Mouse (Mus musculus): ENCODE measurements around the gene Zswim2. TPM values are rescaled to one million over a fixed set of nuclear protein-coding genes. Genes with fewer than 3 reads are reported as not detected.
"Not testable (repeated sequence)": the region's sequence is repeated elsewhere in the genome, so short reads cannot be mapped to it uniquely, and the experiment has no call there.

Gene Zswim2
- not detected for total RNA-seq (2021)
- long read RNA-seq, experiment 1: 0 reads
- long read RNA-seq, experiment 2: 0 reads

DNA sequence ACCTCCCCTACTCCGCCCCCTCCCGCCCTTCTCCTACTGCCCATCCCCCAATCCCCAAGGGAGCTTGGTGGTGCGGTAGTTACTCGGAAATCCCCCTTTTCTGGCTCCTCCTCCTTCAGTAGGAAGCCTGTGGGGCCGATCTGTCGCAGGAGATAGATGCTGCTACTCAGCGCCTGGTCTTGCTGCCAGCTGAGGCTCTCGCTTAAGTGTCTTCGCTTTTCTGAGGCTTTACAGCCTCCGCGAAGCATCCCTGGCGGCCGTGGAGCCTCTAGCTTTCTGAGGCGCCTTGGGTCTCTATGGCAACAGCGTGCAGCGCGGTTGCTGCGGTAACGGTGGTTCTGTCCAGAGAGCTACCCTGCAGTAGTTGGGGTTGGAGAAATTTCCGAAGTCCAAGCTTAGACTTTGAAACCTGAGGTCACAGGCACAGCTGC is at the start of gene Zswim2:
TSS of gene Zswim2 (minus strand) at position 298 of the 431 bp plus-strand sequence.
- peak; percentile 36 for DNase-seq

DNA sequence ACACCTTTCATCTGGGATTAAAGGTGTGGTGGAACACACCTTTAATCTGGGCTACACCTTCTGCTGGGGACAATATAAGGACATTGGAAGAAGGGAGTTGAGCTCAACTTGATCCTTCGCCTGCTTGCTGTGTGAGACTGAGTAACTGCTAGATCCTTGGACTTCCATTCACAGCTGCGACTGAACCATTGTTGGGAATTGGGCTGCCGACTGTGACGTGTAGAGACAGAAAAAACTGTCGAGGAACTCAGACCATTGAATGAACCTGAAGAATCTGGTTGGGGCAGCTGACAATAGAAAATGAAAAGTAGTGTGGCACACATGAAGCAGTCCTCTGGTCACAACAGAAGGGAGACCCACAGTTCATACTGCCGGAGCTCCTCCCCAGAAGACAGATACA is 49.2 kb upstream of the Zswim2 start, which contains the start of gene Gm13691:
TSS of gene Gm13691 (plus strand) at position 301 of the 400 bp plus-strand sequence.
- DNase-seq: not testable (repeated sequence)

DNA sequence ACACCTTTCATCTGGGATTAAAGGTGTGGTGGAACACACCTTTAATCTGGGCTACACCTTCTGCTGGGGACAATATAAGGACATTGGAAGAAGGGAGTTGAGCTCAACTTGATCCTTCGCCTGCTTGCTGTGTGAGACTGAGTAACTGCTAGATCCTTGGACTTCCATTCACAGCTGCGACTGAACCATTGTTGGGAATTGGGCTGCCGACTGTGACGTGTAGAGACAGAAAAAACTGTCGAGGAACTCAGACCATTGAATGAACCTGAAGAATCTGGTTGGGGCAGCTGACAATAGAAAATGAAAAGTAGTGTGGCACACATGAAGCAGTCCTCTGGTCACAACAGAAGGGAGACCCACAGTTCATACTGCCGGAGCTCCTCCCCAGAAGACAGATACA is 43.4 kb upstream of the Zswim2 start, which contains the start of gene Gm13697:
TSS of gene Gm13697 (plus strand) at position 301 of the 400 bp plus-strand sequence.
- not testable (repeated sequence) for DNase-seq

GRCm38 (mm10) chr2:83978633-83979032 is 37.6 kb upstream of the Zswim2 start, which contains the start of gene Gm13694:
Gene Gm13694 (plus strand): TSS chr2:83978933.
- DNase-seq: not testable (repeated sequence)

- not testable (repeated sequence) for DNase-seq
These were observed 31.8 kb upstream of the Zswim2 start, which contains the start of gene Gm13696 for GRCm38 (mm10) chr2:83972823-83973222. Gene Gm13696 (plus strand): TSS chr2:83973123.

GRCm38 (mm10) chr2:83967013-83967412 is 26.0 kb upstream of the Zswim2 start, which contains the start of gene Gm13695:
Gene Gm13695 (plus strand): TSS chr2:83967313.
- not testable (repeated sequence) for DNase-seq

DNA sequence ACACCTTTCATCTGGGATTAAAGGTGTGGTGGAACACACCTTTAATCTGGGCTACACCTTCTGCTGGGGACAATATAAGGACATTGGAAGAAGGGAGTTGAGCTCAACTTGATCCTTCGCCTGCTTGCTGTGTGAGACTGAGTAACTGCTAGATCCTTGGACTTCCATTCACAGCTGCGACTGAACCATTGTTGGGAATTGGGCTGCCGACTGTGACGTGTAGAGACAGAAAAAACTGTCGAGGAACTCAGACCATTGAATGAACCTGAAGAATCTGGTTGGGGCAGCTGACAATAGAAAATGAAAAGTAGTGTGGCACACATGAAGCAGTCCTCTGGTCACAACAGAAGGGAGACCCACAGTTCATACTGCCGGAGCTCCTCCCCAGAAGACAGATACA is 20.2 kb upstream of the Zswim2 start, which contains the start of gene Gm13693:
TSS of gene Gm13693 (plus strand) at position 301 of the 400 bp plus-strand sequence.
- not testable (repeated sequence) for DNase-seq

DNA sequence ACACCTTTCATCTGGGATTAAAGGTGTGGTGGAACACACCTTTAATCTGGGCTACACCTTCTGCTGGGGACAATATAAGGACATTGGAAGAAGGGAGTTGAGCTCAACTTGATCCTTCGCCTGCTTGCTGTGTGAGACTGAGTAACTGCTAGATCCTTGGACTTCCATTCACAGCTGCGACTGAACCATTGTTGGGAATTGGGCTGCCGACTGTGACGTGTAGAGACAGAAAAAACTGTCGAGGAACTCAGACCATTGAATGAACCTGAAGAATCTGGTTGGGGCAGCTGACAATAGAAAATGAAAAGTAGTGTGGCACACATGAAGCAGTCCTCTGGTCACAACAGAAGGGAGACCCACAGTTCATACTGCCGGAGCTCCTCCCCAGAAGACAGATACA is 14.4 kb upstream of the Zswim2 start, which contains the start of gene Gm13698:
TSS of gene Gm13698 (plus strand) at position 301 of the 400 bp plus-strand sequence.
- not testable (repeated sequence) for DNase-seq

DNA sequence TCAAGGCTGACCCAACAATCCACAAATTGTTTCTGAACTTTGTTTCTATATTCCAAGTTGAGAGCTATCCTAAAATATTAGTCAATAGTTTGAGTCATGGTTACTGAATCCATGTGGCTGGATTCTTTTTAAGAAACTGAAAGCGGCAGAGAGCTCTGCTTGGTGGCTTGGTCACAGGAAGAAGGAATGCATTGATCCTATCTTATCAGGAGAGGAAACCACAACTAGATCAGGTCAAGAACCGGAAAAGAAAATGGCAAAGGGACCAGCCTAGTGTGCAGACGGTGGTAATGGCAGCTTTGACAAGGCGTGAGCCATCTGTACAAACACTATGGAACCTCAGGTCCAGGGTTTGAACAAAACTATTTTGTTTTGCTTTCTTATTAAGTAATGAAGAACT is 764 bp upstream of the Zswim2 start:
- DNase-seq: no peak

DNA sequence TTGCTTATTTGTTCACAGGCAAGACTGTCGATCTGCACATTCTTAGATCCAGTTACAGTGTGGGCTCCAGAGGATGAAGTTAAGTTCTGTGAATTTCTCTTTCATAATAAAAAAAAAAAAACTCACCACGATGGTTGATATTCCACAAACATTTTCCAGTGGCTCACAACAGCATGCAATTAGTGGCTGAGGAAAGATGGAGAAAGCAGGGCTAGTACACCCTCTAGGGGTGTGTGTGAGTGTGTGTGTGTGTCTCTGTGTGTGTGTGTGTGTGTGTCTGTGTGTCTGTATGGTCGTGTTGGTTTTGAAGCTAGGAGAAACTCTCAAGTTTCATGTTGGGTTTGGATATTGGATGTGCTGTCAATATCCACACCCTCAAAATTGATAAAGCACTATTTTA is 350 bp upstream of the Zswim2 start:
- no peak for DNase-seq

DNA sequence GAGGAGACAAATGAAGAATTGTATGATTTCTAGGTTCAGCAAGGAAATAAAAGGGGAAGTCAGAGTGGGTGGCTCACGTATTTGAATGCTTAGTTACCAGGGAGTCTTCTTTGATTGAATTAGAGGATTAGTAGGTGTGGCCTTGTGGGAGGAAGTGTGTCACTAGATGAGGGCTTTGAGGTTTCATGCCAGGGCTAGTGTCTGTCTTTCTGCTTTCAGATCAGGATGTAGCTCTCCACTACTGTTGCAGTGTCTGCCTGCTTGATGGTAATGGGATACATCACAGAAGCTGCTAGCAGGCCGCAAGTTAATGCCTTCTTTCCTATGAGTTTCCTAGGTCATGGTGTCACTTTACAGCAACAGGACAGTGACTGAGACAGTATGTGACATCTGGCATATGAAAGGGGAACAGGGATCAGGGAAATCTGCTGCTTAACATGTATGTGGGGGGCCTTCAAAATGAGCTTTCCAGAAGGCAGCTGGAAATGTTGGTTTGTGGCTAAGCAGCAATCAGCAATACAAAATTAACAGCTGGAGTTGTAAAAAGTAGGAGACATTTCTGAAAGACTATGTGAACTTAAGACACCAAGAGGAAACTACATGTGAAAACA is 11.4 kb downstream of the Zswim2 start:
- no peak for DNase-seq

DNA sequence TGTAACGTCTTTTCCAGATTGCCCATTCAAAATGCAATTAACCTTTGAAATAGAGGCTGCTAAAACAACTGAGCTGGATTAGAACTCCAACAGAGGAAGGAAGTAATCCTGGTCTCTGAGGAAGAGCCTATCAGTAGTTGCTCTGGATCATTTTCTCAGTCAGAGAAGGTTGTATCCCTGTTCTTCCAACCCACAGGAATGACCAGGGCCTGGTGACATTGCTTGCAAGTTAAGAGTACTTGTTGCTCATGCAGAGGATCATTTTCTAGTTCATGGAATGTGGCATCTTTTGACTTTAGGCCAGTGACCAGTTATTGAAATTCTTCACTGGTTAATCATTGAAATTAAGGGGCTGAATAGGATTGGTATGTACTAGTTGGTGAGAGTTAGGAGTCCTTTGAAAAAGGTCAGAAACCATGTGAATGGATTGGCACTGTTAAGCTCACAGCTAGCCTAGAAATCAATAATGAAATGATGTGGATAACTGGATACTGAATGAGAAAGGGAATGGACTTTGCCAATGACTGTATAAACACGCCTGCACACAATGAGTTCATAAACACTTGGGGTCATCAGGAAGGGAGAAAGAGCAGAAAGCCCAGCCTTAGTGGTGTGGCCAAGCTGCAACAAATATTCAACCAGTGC is 39.0 kb downstream of the Zswim2 start:
- no peak for DNase-seq

DNA sequence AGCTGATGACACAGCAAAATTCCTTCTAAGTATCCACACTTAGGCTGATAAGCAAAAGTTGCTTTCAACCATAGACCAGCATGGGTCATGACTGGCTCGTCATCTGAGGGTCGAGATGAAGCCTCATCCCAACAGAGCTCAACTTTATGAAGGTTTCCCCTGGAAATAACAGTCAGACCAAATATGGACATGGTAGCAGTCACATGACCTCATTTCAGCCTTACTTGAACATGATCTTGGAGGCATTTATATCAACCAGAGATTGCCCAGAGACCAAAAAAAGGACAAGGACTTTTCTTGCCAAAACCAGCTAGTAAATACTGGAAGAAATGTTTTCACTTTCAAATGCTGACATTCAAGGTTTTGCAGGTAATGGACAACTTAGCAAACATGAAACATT is 47.3 kb downstream of the Zswim2 start:
- no peak for DNase-seq

- DNase-seq: no peak
These were observed 57.1 kb downstream of the Zswim2 start for GRCm38 (mm10) chr2:83883850-83884420.

Other genes with a start within 250 kb of the Zswim2 start
- 10 to 100 TPM; 63.7 to 76.4 TPM for gene Itgav, start 216.8 kb downstream of the Zswim2 start, total RNA-seq (2021)
- 1 to 10 TPM; 3.9 to 5.5 TPM for gene Fam171b, start 128.6 kb downstream of the Zswim2 start, total RNA-seq (2021)
- gene Gm13698, start 14.5 kb upstream of the Zswim2 start, total RNA-seq (2021): 1 to 10 TPM in 1 of 2 experiments, under 1 TPM in 1; 0.96 to 1.2 TPM
- gene Gm13693, start 20.3 kb upstream of the Zswim2 start, total RNA-seq (2021): 1 to 10 TPM in 1 of 2 experiments, under 1 TPM in 1; 0.96 to 1.2 TPM
- gene Gm13695, start 26.1 kb upstream of the Zswim2 start, total RNA-seq (2021): not detected
- 1 to 10 TPM in 1 of 2 experiments, under 1 TPM in 1; 0.96 to 1.2 TPM for gene Gm13696, start 31.9 kb upstream of the Zswim2 start, total RNA-seq (2021)
- gene Gm13694, start 37.7 kb upstream of the Zswim2 start, total RNA-seq (2021): 1 to 10 TPM in 1 of 2 experiments, under 1 TPM in 1; 0.96 to 1.2 TPM
- gene Gm13697, start 43.5 kb upstream of the Zswim2 start, total RNA-seq (2021): 1 to 10 TPM in 1 of 2 experiments, under 1 TPM in 1; 0.96 to 1.2 TPM
- 1 to 10 TPM in 1 of 2 experiments, under 1 TPM in 1; 0.96 to 1.2 TPM for gene Gm13691, start 49.3 kb upstream of the Zswim2 start, total RNA-seq (2021)

Measured in gastrocnemius, postnatal 10 days (tissue).